Mouse (Mus musculus) fat pad, adult 2 months (tissue): Measurements from ENCODE around the gene Dscaml1.

ENCODE experiments used
- DNase-seq: peaks from one replicate; pipeline ENCODE4 v3.0.0-alpha.2; 2011; ENCODE audit warnings: low read depth, low spot score; ENCODE audit errors: extremely low read depth

Dscaml1 gene

GRCm38 (mm10) chr9:45664871-45665394, 238.5 kb downstream of the Dscaml1 start:
- no peak for DNase-seq

DNA sequence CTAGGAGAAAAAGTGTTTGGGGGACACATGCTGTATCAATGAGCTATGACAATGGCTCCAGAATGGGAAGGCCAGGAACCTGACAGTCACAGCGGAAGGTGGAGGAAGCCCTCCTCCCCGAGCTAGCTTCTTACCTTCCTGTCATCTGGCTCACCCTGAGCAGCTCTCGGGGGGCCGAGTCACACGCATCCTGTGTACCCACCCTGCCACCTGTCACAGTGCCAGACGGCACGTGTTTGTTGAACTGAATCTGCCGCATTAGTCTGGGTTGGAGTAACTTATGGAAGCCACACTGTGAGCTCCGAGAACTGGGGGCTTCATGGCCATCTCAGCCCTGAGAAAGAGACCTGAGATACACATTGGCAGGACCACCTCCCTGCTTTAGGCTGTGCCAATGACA, 249.5 kb downstream of the Dscaml1 start:
- no peak for DNase-seq

- no peak for DNase-seq
These were observed 250.2 kb downstream of the Dscaml1 start for GRCm38 (mm10) chr9:45676578-45676977.

GRCm38 (mm10) chr9:45677236-45677781, 250.9 kb downstream of the Dscaml1 start:
- no peak for DNase-seq

GRCm38 (mm10) chr9:45677952-45678663, 251.7 kb downstream of the Dscaml1 start:
- no peak for DNase-seq

GRCm38 (mm10) chr9:45678664-45679026, 252.2 kb downstream of the Dscaml1 start:
- no peak for DNase-seq

GRCm38 (mm10) chr9:45682461-45682998, 256.1 kb downstream of the Dscaml1 start:
- no peak for DNase-seq

- no peak for DNase-seq
These were observed 267.2 kb downstream of the Dscaml1 start for GRCm38 (mm10) chr9:45693424-45694237.

DNA sequence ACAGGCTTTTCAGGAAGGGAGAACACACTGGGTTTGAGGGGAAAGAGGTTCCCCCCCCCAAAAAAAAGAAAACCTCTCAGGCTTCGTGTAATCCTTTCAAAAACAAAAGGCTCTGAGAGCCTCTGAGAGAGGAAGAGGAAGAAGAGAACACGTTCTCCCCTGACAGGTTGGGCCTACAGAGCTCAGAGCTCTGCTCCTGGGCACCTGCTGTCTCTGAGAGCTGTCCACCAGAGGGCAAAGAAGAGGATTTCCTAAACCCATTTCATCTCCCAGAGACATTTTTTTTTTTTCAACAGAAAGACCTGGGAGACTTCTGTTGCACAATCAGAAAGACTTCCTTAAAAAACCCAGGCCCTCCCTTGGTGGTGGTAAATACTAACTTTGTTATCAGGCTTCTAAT, 267.8 kb downstream of the Dscaml1 start:
- no peak for DNase-seq

DNA sequence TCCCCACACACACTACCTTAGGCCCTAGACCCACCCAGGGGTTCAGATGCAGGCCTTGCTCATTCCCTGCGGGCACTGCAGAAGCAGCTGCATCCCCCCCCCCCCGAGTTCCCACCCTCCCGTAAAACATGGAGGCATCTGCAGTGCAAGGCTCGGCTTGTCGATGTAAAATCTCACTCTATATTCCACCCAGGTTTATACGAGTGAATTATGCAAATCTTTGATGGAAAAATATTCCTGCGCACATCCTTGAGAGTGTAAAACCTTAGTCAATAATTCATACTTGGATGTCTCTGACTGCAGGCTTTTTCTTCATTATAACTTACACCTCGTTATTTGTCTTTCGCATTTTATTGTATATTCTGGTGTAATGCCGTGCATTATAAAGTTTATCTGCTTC, 272.7 kb downstream of the Dscaml1 start:
- DNase-seq = no peak

DNA sequence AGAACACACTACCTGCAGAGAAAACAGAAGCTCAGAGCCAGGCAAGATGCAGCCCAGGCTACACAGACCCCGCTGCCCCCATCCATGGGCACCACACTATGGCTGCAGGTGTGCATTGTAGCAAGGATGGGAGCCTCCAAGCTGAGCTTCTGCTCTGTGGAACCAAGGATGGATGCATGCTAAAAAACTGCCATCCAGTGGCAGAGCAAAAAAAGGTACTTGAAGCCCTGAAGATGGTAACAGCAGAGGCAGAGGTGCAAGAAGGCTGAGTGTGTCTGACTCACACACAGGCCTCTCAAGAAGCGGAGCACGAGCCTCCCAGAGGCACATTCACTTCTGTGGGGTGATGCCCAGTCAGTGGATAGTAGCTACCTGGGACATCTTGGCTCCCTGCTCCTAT, 276.8 kb downstream of the Dscaml1 start:
- DNase-seq = no peak

DNA sequence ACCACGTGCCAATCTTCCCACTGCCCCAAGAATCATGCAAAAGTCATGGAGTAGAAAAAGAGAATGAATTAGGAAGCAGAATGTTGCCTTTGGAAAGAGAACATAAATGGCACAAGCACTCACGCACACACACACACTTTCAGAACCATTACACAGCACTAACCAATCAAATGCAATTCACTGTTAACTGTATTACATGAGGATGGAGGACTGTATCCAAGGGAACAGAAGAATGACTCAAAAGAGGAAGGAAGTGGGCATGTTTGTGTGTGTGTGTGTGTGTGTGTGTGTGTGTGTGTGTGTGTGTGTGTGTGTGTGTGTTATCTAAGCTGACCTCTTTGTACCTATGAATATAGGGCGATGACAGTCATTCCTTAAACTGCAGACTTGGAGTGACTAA, 278.0 kb downstream of the Dscaml1 start:
- DNase-seq = no peak

DNA sequence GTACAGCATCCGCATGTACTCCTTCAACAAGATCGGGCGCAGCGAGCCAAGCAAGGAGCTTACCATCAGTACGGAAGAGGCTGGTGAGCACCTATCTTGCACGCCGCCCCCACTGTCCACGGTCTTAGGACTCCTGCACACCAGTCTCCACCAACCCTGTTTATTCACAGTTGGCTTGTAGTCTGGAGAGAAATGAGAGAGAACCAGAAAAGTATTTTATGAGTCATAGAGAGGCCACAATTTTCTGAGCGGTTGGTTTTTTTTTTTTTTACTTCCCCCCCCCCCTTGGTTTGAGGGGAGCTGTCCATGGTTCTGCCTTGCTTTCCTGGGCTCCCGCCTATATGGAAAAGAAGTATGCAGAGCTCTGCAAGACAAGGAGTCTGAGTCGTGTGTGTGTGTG, 283.9 kb downstream of the Dscaml1 start:
- DNase-seq = no peak

DNA sequence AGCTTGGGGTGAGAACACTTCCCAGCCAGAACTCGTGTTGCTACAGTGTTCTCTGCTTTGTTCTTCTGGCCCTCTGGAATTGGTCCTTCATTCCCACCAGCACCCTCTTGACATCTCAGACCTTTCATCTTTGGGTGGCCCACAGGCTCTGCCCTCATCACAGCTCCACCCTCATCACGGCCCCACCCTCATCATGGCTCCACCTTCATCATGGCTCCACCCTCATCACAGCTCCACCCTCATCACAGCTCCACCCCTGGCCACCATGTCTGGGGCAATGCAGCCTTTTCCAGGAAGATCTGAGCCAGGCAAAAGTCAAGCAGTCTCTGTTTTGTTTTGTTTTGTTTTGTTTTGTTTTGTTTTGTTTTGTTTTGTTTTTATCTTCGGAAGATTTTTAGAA, 289.0 kb downstream of the Dscaml1 start:
- no peak for DNase-seq

- DNase-seq = no peak
These were observed 293.6 kb downstream of the Dscaml1 start for GRCm38 (mm10) chr9:45719997-45720396.

DNA sequence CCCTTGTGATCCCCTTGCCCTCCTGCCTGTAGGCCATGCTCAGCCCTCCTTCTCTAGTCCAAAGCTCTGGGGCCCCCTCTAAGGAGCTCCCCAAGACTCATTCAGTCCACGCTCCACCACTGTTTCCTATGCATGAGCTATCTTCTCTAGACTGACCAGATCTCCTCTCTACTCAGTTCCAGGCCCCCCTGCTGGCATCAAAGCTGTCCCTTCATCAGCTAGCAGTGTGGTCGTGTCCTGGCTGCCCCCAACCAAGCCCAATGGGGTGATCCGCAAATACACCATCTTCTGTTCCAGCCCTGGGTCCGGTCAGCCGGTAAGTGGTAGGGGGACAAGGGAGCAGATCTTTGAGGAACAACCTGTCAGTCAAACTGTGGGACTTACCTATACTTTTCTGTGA, 305.4 kb downstream of the Dscaml1 start:
- no peak for DNase-seq

DNA sequence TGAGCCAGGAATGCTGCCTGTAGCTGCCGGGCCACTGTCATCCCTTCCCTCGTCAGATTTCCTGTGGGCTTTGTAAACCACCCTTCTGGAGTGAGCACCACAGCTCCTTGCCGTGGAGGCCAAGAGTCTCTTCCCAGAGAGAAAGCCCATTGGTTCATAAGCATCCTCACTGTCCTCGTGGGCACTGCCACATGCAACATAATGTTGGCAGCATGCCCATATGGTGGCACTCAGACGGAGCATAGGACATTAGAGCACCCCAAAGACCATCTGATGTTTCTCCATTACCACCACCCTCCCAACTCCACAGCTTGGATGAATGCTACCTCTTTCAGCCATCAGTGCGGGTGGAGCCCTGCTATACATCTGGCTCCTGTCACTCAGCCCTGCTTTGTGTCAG, 306.8 kb downstream of the Dscaml1 start:
- no peak for DNase-seq

DNA sequence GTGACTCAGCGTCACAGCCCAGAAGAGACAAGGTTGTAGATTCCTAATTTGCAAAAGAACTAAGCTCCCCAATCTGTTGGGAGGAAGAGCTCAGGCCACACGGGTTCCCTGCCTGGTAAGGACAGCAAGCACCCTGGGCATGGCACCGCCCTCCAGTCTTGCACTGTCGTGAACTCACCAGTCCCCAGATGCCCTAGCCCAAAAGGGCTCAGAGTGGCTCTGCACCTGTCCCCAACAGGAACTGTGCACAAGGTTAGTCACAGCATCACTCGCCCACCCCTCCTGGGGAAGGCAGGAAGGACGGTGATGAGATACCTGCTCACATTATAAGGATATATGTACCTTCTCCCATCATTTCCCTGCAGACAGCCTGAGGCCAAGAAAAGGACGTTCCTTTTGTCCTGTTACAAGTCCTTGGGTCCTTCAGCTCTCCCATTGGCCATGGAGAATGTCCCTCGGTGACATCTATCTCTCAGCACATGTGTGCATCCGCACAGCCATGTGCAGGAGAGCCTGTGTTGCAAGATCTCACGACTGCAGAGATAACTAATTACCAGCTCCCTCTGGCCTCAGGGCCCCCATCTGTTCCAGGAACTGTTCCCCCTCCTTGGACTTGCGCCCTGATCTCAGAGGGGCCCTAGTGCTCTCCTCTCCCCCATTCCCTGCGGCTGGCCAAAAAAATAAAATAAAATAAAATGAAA, 312.7 kb downstream of the Dscaml1 start:
- DNase-seq = no peak

- no peak for DNase-seq
These were observed 313.5 kb downstream of the Dscaml1 start for GRCm38 (mm10) chr9:45739702-45740583.

GRCm38 (mm10) chr9:45740584-45740980, 314.2 kb downstream of the Dscaml1 start:
- no peak for DNase-seq
